Mouse (Mus musculus): ENCODE measurements at regions not wholly inside any gene's neighbourhood (a gene's known extent, or its start where the extent isn't known, plus 50 kb on each side); places are given as distances from the start of the nearest gene placed in this dataset.

DNA sequence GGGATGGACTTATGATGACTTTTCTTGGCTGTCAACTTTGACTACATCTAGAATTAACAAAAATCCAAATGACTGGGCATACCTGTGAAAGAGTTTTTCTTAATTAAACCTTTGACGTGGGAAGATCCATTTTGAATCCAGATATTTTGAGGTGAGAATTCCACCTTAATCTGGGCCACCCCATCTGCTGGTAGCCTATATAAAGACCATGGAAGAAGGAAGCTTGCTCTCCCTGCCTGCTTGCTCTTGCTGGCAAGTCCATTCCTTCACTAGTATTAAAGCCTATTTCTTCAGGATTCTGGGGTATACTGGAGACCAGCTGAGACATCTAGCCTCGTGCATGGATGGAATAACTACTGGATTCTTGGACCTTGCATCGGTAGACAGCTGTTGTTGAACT, 80.9 kb upstream of the Fndc3a start:
- TF ChIP-seq POLR2A (IDR thresholded peaks at IDR 0.05; ENCODE audit: insufficient read depth, low read length), result no peak
- TF ChIP-seq EP300 (IDR thresholded peaks at IDR 0.05; ENCODE audit: insufficient read depth, low read depth, low read length), result no peak
- TF ChIP-seq CTCF (IDR thresholded peaks at IDR 0.05; ENCODE audit: low read depth, low read length), result no peak
